Mouse (Mus musculus) lung, adult 2 months (tissue): ENCODE measurements around the gene Ang2.
"Not testable (repeated sequence)": the region's sequence is repeated elsewhere in the genome, so short reads cannot be mapped to it uniquely, and the experiment has no call there.

Experiments
- CTCF ChIP-seq: fragments of 200-500 bp; IDR thresholded peaks from 2 replicates; pipeline ENCODE4 v1.5.1; 2011; ENCODE audit warnings: mild to moderate bottlenecking, low read length, control low read depth; ENCODE audit not compliant: insufficient read depth
- POLR2A ChIP-seq: fragments of 200-500 bp; IDR thresholded peaks from 2 replicates; pipeline ENCODE4 v1.6.1; 2011; ENCODE audit warnings: low read depth, mild to moderate bottlenecking, control low read depth, low read length, borderline replicate concordance; ENCODE audit errors: extremely low read depth

- TF ChIP-seq POLR2A, CTCF: not testable (repeated sequence)
Measured at GRCm38 (mm10) chr14:51220075-51220474, 21.1 kb upstream of the Ang2 start.
